Mouse (Mus musculus) heart, adult 2 months (tissue): ENCODE results near the gene Myo9b.

Source experiments
- CTCF ChIP-seq: fragments of 200-600 bp; IDR thresholded peaks from 2 replicates; pipeline ENCODE4 v1.8.1; 2022; ENCODE audit warnings: antibody characterized with exemption, mild to moderate bottlenecking, moderate library complexity
- POLR2A ChIP-seq: fragments of 200-500 bp; IDR thresholded peaks from 2 replicates; pipeline ENCODE4 v1.6.1; 2011; ENCODE audit warnings: mild to moderate bottlenecking, low read depth, low read length, control low read depth; ENCODE audit not compliant: insufficient read depth

- TF ChIP-seq POLR2A (no peak), CTCF (no peak)
Observed at GRCm38 (mm10) chr8:71316486-71317031, 44.0 kb downstream of the Myo9b start.
